Mouse (Mus musculus) heart, postnatal 0 days (tissue): Measurements from ENCODE around the gene Zfp78.

Experiments
- CTCF ChIP-seq: IDR thresholded peaks from 2 replicates; pipeline ENCODE4 v1.5.1; 2016; ENCODE audit warnings: antibody characterized with exemption, control low read depth, low read depth
- EP300 ChIP-seq: IDR thresholded peaks from 2 replicates; pipeline ENCODE4 v1.6.1; 2016; ENCODE audit warnings: antibody characterized with exemption, low read depth

DNA sequence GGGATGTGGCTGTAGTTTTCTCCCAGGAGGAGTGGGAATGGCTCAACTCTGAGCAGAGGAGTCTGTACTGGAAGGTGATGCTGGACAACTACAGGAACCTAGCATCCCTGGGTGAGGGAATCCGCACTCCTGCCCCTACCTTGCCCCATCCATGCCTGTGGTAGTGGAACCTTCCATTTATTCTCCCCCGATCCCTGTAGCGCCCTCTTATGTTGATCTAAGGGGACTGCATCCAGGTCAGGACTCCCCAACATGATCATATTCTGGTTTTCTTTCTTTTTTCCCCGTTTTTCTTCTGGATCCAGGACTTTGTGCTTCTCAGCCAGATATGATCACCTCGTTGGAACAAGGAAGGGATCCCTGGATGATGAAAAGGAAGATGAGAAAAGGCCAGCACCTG is 26.4 kb downstream of the Zfp78 start:
- TF ChIP-seq CTCF (no peak), EP300 (no peak)
